Mouse (Mus musculus) small intestine, adult 10 weeks (tissue): ENCODE measurements around the gene BC067074. TPM values are rescaled to one million over a fixed set of nuclear protein-coding genes. Genes with fewer than 3 reads are reported as not detected.

Source experiments
- polyA plus RNA-seq: library from polyadenylated mRNA; stranded (reverse); fragments of 350-450 nt; fragmentation: Illumina TruSeq; extraction: RNeasy Lipid Tissue Mini Kit (QIAGEN cat#74804); gene quantifications from one replicate; pipeline ENCODE4 v1.2.3, GENCODE M21; 2014; ENCODE audit warnings: low replicate concordance

Gene BC067074
- not detected for polyA plus RNA-seq

GRCm38 (mm10) chr13:113292975-113293706 is at the start of gene BC067074:
Gene BC067074 (plus strand): TSS chr13:113293159.

Other genes with a start within 250 kb of the BC067074 start
- 32.6 TPM for gene Gpx8, start 246.7 kb upstream of the BC067074 start, polyA plus RNA-seq
- 480 TPM for gene Gzma, start 192.2 kb upstream of the BC067074 start, polyA plus RNA-seq
- gene Esm1, start 83.5 kb upstream of the BC067074 start, polyA plus RNA-seq = 8.4 TPM
- gene Gzmk, start 67.3 kb upstream of the BC067074 start, polyA plus RNA-seq = not detected